ENCODE assay signal across 13 mouse cellular contexts in the genomic region with DNA sequence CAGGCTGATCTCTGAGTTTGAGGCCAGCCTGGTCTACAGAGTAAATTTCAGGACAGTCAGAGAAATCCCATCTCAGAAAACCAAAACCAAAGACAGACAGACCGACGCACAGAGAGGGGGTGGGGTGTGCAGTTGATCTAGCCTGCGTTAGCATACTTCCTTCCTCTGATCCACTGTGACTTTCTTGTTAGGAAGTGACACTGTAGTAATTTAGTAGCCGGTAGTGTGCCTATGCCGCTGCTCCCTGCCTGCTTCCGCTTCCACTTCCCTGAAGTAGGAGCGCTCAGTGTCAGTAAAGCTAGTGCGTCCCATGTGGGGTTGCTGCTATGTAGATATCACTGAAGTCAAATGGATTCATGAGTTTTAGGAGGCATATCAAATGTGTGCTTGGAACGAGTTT. TPM values are rescaled to one million over a fixed set of nuclear protein-coding genes. Genes with fewer than 3 reads are reported as not detected.
DNase-seq lines count a peak whose midpoint lies in the region.
"Had no signal": no experiment of that assay in that cellular context is flagged by ENCODE, and none has a peak within 500 bp of the region (broad histone marks: within the 10 kb centered on the region; RNA-seq: fewer than 3 reads in every experiment).

No protein-coding gene starts in this region.

- H3K27ac ChIP-seq in brown adipose tissue, adult 24 weeks (replicated peaks; ENCODE audit: low read depth, low read length): peak overlapping the region; percentile 69
- H3K27ac ChIP-seq: forebrain, embryonic 12.5 days had no signal

- peak; percentile 29 to 56 for DNase-seq in heart, adult 9 months (ENCODE audit: low spot score in 2 of 2)
- DNase-seq in heart, postnatal 25 days (ENCODE audit: low spot score): no peak
- DNase-seq in T-cell, adult 2 months (ENCODE audit: low spot score): peak; percentile 17
- DNase-seq in lung, postnatal 10 days: peak; percentile 6
- no peak for DNase-seq in left cerebral cortex, postnatal 36 days (ENCODE audit: low spot score in 2 of 2)
- DNase-seq in left cerebral cortex, postnatal 25 days (ENCODE audit: low spot score in 2 of 2): no peak
- DNase-seq: cerebellum, adult 11-12 months; layer of hippocampus, adult 9-11 months; left cerebral cortex, postnatal 4 days; right cerebral cortex, postnatal 14 days; thymus, adult 18-20 months had no signal

- H3K4me1 ChIP-seq in brown adipose tissue, adult 24 weeks (ENCODE audit: control insufficient read depth, insufficient read depth, insufficient read length, low read length): peaks cover 2% of the 10 kb centered on the region; the same call in 1 of the 2 replicates

- H3K4me3 ChIP-seq in brown adipose tissue, adult 24 weeks (ENCODE audit: insufficient read depth, low read depth, low read length): peak overlapping the region; percentile 39
- H3K4me3 ChIP-seq: forebrain, embryonic 12.5 days had no signal

- intact Hi-C loops in heart, postnatal 25 days (cut with DNase I): loop anchor here (10.0 kb wide), 1 partner anchor 324 kb away; no protein-coding TSS in a partner anchor
- intact Hi-C loops in left cerebral cortex, postnatal 36 days (cut with DNase I): no loop called here
- intact Hi-C loops in left cerebral cortex, postnatal 25 days (cut with DNase I): no loop called here

RNA-seq across cellular contexts. Expression of a gene that starts 13.0 kb away (rescaled TPM):
- total RNA-seq in heart, postnatal 25 days (2021): 10 to 100 TPM in 1 of 2 experiments, 1 to 10 TPM in 1; 8.4 to 10.3 TPM
- polyA plus RNA-seq in brown adipose tissue, adult 24 weeks (2012; ENCODE audit: insufficient read depth, insufficient read length, missing spikeins): 9.9 and 10.1 TPM in 2 replicates
- total RNA-seq in left cerebral cortex, postnatal 36 days (2021): 10 to 100 TPM; 20.0 to 30.4 TPM
- total RNA-seq in left cerebral cortex, postnatal 25 days (2021): 10 to 100 TPM; 24.6 to 26.8 TPM

Comparison
In these comparisons a context has a peak if more than half of its experiments do, and no peak if none do; other contexts are left out.
1. DNase-seq: peak in heart, adult 9 months (2 of 2), T-cell, adult 2 months (single experiment) and lung, postnatal 10 days (single experiment); none in heart, postnatal 25 days (single experiment), left cerebral cortex, postnatal 36 days (0 of 2) and left cerebral cortex, postnatal 25 days (0 of 2).